Mouse (Mus musculus): ENCODE measurements at regions not wholly inside any gene's neighbourhood (a gene's known extent, or its start where the extent isn't known, plus 50 kb on each side); places are given as distances from the start of the nearest gene placed in this dataset.

- no peak for DNase-seq (ENCODE audit: low spot score in 2 of 2)
- intact Hi-C loops (cut with DNase I), result no loop called here
Measured at GRCm38 (mm10) chr10:46454442-46454841, 876.8 kb downstream of the Hace1 start.

- intact Hi-C loops (cut with DNase I), result no loop called here
Measured at GRCm38 (mm10) chr10:46458686-46459085, 881.1 kb downstream of the Hace1 start.

GRCm38 (mm10) chr10:46483656-46484055 is 906.0 kb downstream of the Hace1 start:
- intact Hi-C loops (cut with DNase I), result no loop called here
- peak; percentile 16 to 86 for DNase-seq (ENCODE audit: low spot score in 2 of 2)

More at GRCm38 (mm10) chr10:46458686-46459085, 881.1 kb downstream of the Hace1 start:
- DNase-seq (ENCODE audit: low spot score in 2 of 2), result peak in 1 of 2 experiments; percentile 7
